Mouse (Mus musculus) hindbrain, embryonic 15.5 days (tissue): ENCODE results near the gene Selenon. TPM values are rescaled to one million over a fixed set of nuclear protein-coding genes. Genes with fewer than 3 reads are reported as not detected.
A peak's percentile ranks its signal among the peaks of the same experiment; 100 is the strongest.
"Not testable (repeated sequence)": the region's sequence is repeated elsewhere in the genome, so short reads cannot be mapped to it uniquely, and the experiment has no call there.

Source experiments
- ATAC-seq: fragments of 200-750 bp; cut with Nextera tagmentation; 2 replicates; pipeline ENCODE4 v1.8.0; 2017; ENCODE audit warnings: low read depth, moderate number of reproducible peaks, moderate TSS enrichment; ENCODE audit not compliant: low FRiP score
- H3K27ac ChIP-seq: fragments of 300-500 bp; sonication (generic); replicated peaks from 2 replicates; pipeline ENCODE4 v1.5.1; 2015; ENCODE audit warnings: mild to moderate bottlenecking, inconsistent platforms
- H3K27me3 ChIP-seq: fragments of 300-500 bp; sonication (generic); 2 replicates; pipeline ENCODE4 v1.6.1; 2015; ENCODE audit warnings: control low read depth, inconsistent platforms
- H3K36me3 ChIP-seq: fragments of 300-500 bp; sonication (generic); 2 replicates; pipeline ENCODE4 v1.6.1; 2015; ENCODE audit warnings: control low read depth, inconsistent platforms
- H3K4me1 ChIP-seq: fragments of 300-500 bp; sonication (generic); replicated peaks from 2 replicates; pipeline ENCODE4 v1.6.1; 2015; ENCODE audit warnings: control low read depth, inconsistent platforms
- H3K4me2 ChIP-seq: fragments of 300-500 bp; sonication (generic); 2 replicates; pipeline ENCODE4 v1.6.1; 2015; ENCODE audit warnings: moderate library complexity, mild to moderate bottlenecking, inconsistent platforms
- H3K4me3 ChIP-seq: fragments of 300-500 bp; sonication (generic); 2 replicates; pipeline ENCODE4 v1.5.1; 2015; ENCODE audit warnings: mild to moderate bottlenecking, inconsistent platforms
- H3K9ac ChIP-seq: fragments of 300-500 bp; sonication (generic); 2 replicates; pipeline ENCODE4 v1.6.1; 2015; ENCODE audit warnings: inconsistent platforms
- H3K9me3 ChIP-seq: fragments of 300-500 bp; sonication (generic); 2 replicates; pipeline ENCODE4 v1.6.1; 2016; ENCODE audit warnings: control low read depth, inconsistent platforms
- whole genome bisulfite sequencing: fragments of 180-500 bp; shearing (Covaris S2); methylation state at CpG from one replicate; pipeline ENCODE4 v1.1.7; 2015; 5-methylcytosine and 5-hydroxymethylcytosine counted together
- polyA plus RNA-seq: library from polyadenylated mRNA; unstranded; fragments of >200 nt; fragmentation: Nextera tagmentation; extraction: Ambion mirVana; gene quantifications from 2 replicates; pipeline ENCODE4 v1.2.1, GENCODE M21; 2015

Selenon gene
- polyA plus RNA-seq, 1 experiment from 2014 or later = 31.2 TPM

- Histone ChIP-seq H3K4me2 (no peak overlapping the region), H3K4me3 (no peak overlapping the region), H3K9ac (no peak overlapping the region), H3K9me3 (no peaks in the 10 kb centered on the region), H3K27me3 (no peaks in the 10 kb centered on the region), H3K4me1 (peaks cover 9% of the 10 kb centered on the region), H3K36me3 (no peaks in the 10 kb centered on the region), H3K27ac (no peak overlapping the region)
- no peak for ATAC-seq
- 92% methylated on average over 11 of the region's 11 CpGs for WGBS
Observed at GRCm38 (mm10) chr4:134514309-134514930, 37.5 kb downstream of the Selenon start.

GRCm38 (mm10) chr4:134512798-134513197 lies 39.2 kb downstream of the Selenon start:
- WGBS = 27% methylated on average over 15 of the region's 15 CpGs
- no peak overlapping the region for H3K9ac ChIP-seq

DNA sequence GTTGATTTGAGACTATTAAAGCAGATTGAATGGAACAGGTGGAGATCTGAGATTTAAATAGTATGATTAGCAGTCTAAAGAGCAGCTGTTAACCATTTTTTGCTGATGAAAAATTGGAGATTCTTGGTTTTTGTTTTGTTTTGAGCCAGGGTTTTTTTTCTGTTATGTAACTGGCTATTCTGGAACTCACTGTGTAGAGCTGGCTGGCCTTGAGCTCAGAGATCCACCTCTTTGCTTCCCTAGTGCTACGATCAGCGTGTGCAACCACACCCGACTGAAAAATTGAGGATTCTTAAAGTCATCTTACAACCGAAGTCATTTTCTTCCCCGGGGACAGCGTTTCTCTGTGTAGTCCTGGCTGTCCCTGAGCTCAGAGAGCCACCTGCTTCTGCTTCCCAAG lies 40.2 kb downstream of the Selenon start:
- H3K9me3 ChIP-seq = no peaks in the 10 kb centered on the region
- no peak for ATAC-seq
- no peaks in the 10 kb centered on the region for H3K27me3 ChIP-seq
- peak overlapping the region; percentile 96 for H3K4me2 ChIP-seq
- H3K4me3 ChIP-seq = no peak overlapping the region
- WGBS = 75% methylated on average over 6 of the region's 6 CpGs
- no peak overlapping the region for H3K27ac ChIP-seq
- peaks cover 12% of the 10 kb centered on the region for H3K36me3 ChIP-seq
- H3K4me1 ChIP-seq = peaks cover 9% of the 10 kb centered on the region
- H3K9ac ChIP-seq = no peak overlapping the region

More at GRCm38 (mm10) chr4:134512798-134513197, 39.2 kb downstream of the Selenon start:
- no peaks in the 10 kb centered on the region for H3K27me3 ChIP-seq
- H3K4me3 ChIP-seq = no peak overlapping the region
- H3K36me3 ChIP-seq = peaks cover 3% of the 10 kb centered on the region
- no peaks in the 10 kb centered on the region for H3K9me3 ChIP-seq
- H3K4me1 ChIP-seq = peaks cover 9% of the 10 kb centered on the region
- no peak overlapping the region for H3K27ac ChIP-seq
- H3K4me2 ChIP-seq = peak overlapping the region; percentile 25; the same call in 1 of the 2 replicates
- ATAC-seq = no peak

DNA sequence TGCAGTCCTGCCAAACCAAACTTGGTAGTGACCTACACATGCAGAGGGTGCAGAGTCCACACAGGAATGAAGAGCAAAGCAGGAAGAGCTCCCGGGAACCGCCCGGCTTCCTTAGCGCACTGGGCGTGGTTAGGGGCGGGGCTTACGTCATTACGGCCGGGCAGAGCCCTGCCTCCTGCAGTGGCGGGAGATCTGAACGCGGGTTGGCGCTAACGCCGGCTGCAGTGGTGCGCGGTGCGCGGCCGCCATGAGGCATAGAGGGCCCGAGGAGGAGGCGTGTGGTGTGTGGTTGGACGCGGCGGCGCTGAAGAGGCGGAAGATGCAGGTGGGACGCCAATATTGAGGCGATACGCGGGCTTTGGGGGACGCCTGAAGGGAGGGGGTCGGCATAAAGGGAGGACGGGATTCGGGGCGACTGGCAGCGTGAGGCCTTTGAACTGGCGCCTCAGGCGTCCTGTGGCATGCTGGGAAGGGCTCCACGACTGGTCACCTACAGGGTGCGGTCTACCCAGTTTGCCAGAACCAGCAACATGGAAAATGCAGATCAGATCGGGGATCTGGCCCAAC lies 41.0 kb downstream of the Selenon start, which contains the start of gene Aunip:
Gene Aunip, plus strand, starts transcription at position 155 of the 567 bp plus-strand sequence.
- peak within 1 kb of the TSS; percentile 47 for H3K4me3 ChIP-seq
- peaks cover 9% of the 10 kb centered on the region for H3K4me1 ChIP-seq
- no peaks in the 10 kb centered on the region for H3K9me3 ChIP-seq
- H3K27me3 ChIP-seq = no peaks in the 10 kb centered on the region
- WGBS = under 1% methylated on average over 42 of the region's 42 CpGs
- no peak within 1 kb of the TSS for H3K27ac ChIP-seq
- peak within 1 kb of the TSS; percentile 39 for H3K9ac ChIP-seq
- H3K36me3 ChIP-seq = peaks cover 12% of the 10 kb centered on the region
- H3K4me2 ChIP-seq = peak within 1 kb of the TSS; percentile 96
- ATAC-seq = peak; percentile 94

DNA sequence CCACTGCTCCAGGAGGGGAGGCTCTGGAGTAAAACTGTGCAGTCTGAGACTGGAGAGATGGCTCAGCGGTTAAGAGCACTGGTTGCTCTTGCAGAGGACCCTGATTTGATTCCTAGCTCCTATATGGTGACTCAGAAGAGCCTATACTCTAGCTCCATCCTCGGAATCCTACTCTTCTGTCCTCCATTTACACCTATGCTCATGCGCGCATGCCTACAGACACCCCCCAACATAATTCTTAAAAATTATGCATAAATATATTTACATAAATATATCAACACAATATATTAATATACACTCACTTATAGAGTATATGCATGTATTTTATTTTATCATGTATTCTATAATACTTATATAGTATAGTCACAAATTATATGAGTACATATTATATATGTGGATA lies 41.6 kb downstream of the Selenon start:
- ATAC-seq = no peak; the same call in 1 of the 2 replicates
- Histone ChIP-seq H3K4me3 (peak overlapping the region; percentile 47), H3K27me3 (no peaks in the 10 kb centered on the region), H3K9me3 (no peaks in the 10 kb centered on the region), H3K27ac (no peak overlapping the region), H3K4me2 (peak overlapping the region; percentile 96), H3K9ac (no peak overlapping the region), H3K36me3 (peaks cover 12% of the 10 kb centered on the region), H3K4me1 (peaks cover 9% of the 10 kb centered on the region)
- 77% methylated on average over 4 of the region's 4 CpGs for WGBS

DNA sequence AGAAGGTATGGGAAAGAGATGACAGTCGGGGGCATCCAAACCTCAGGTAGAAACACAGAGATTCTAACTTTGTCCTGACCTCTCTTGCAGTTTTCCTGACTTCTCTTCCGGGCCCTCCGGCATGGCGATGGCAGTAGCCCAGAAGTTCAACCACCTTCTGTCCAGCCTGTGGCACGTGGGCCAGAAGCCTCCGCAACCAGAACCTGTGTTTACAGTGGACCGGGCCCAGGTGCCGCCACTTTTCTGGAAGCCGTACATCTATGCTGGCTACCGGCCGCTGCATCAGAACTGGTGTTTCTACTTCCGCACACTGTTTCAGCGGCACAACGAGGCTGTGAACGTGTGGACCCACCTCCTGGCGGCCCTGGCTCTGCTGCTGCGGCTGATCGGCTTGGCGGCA lies 45.3 kb downstream of the Selenon start:
- H3K36me3 ChIP-seq = peaks cover 12% of the 10 kb centered on the region
- H3K4me1 ChIP-seq = peaks cover 9% of the 10 kb centered on the region
- H3K9ac ChIP-seq = no peak overlapping the region
- H3K4me2 ChIP-seq = no peak overlapping the region
- H3K27me3 ChIP-seq = no peaks in the 10 kb centered on the region
- H3K27ac ChIP-seq = no peak overlapping the region
- no peak overlapping the region for H3K4me3 ChIP-seq
- H3K9me3 ChIP-seq = no peaks in the 10 kb centered on the region
- no peak for ATAC-seq
- WGBS = 90% methylated on average over 19 of the region's 19 CpGs

DNA sequence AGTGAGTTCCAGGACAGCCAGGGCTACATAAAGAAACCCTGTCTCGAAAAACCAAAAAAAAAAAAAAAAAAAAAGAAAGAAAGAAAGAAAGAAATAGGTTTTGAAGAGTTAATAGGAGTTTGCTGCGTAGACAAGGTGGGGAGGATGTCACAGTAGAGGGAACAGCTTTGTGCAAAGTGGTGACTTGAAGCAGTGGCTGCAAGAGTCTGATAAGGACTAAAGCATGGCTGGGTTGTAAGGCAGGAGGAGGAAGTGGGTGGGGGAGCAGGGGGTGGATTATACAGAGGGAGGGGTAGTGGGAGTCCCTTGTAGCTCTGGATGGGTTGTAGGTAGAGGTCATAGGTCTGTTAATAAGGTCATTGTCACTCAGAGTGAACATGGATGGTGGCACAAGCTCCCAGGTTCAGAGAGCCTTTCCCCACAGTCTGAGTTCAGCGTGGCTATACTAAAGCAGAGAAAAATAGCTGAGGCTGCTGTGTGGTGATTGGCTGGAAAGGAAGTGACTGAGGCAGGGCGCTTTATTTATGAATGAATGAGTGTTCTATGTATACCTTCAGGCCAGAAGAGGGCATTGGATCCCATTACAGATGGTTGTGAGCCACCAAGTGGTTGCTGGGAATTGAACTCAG lies 45.9 kb downstream of the Selenon start:
- WGBS = 80% methylated on average over 3 of the region's 4 CpGs

GRCm38 (mm10) chr4:134505303-134505789 lies 46.6 kb downstream of the Selenon start:
- no peak overlapping the region for H3K4me3 ChIP-seq
- H3K27ac ChIP-seq = no peak overlapping the region
- no peaks in the 10 kb centered on the region for H3K27me3 ChIP-seq
- no peak overlapping the region for H3K9ac ChIP-seq
- H3K4me1 ChIP-seq = no peaks in the 10 kb centered on the region
- H3K4me2 ChIP-seq = no peak overlapping the region
- H3K9me3 ChIP-seq = no peaks in the 10 kb centered on the region
- WGBS = 91% methylated on average over 4 of the region's 4 CpGs
- H3K36me3 ChIP-seq = peaks cover 12% of the 10 kb centered on the region
- ATAC-seq = no peak

More for the DNA sequence above, 45.9 kb downstream of the Selenon start:
- no peaks in the 10 kb centered on the region for H3K27me3 ChIP-seq
- no peak overlapping the region for H3K4me3 ChIP-seq
- H3K4me2 ChIP-seq = no peak overlapping the region
- ATAC-seq = no peak
- peaks cover 12% of the 10 kb centered on the region for H3K36me3 ChIP-seq
- no peaks in the 10 kb centered on the region for H3K9me3 ChIP-seq
- H3K27ac ChIP-seq = no peak overlapping the region
- H3K4me1 ChIP-seq = peaks cover 4% of the 10 kb centered on the region
- no peak overlapping the region for H3K9ac ChIP-seq

GRCm38 (mm10) chr4:134503686-134504357 lies 48.1 kb downstream of the Selenon start:
- no peaks in the 10 kb centered on the region for H3K27me3 ChIP-seq
- no peaks in the 10 kb centered on the region for H3K9me3 ChIP-seq
- no peak overlapping the region for H3K9ac ChIP-seq
- no peak for ATAC-seq
- peaks cover 12% of the 10 kb centered on the region for H3K36me3 ChIP-seq
- no peak overlapping the region for H3K27ac ChIP-seq
- 83% methylated on average over 4 of the region's 4 CpGs for WGBS
- no peak overlapping the region for H3K4me2 ChIP-seq
- H3K4me3 ChIP-seq = no peak overlapping the region
- H3K4me1 ChIP-seq = no peaks in the 10 kb centered on the region

- no peaks in the 10 kb centered on the region for H3K36me3 ChIP-seq
Observed at GRCm38 (mm10) chr4:134501095-134501494, 50.9 kb downstream of the Selenon start.

GRCm38 (mm10) chr4:134498983-134499382 lies 53.0 kb downstream of the Selenon start:
- H3K4me3 ChIP-seq, ATAC-seq, H3K36me3 ChIP-seq, H3K27me3 ChIP-seq, H3K4me2 ChIP-seq, H3K9me3 ChIP-seq, H3K9ac ChIP-seq: not testable (repeated sequence)
- peak overlapping the region; percentile 68 for H3K27ac ChIP-seq
- 91% methylated on average over 6 of the region's 6 CpGs for WGBS
- H3K4me1 ChIP-seq = peaks cover 34% of the 10 kb centered on the region

More at GRCm38 (mm10) chr4:134501095-134501494, 50.9 kb downstream of the Selenon start:
- 94% methylated on average over 6 of the region's 6 CpGs for WGBS
- Histone ChIP-seq H3K27ac (no peak overlapping the region), H3K27me3 (no peaks in the 10 kb centered on the region), H3K4me2 (no peak overlapping the region), H3K9ac (no peak overlapping the region), H3K4me1 (peaks cover 25% of the 10 kb centered on the region), H3K4me3 (no peak overlapping the region), H3K9me3 (no peaks in the 10 kb centered on the region)
- no peak for ATAC-seq
